Mouse (Mus musculus): Measurements from ENCODE around the gene Mtrr. TPM values are rescaled to one million over a fixed set of nuclear protein-coding genes. Genes with fewer than 3 reads are reported as not detected.

Gene Mtrr
- polyA plus RNA-seq, 1 experiment = 10.8 TPM

- TF ChIP-seq GATA1 (IDR thresholded peaks at IDR 0.05; ENCODE audit: low read length) = no peak
Measured at GRCm38 (mm10) chr13:68577945-68578344, 4.0 kb downstream of the Mtrr start.

- TF ChIP-seq GATA1 (IDR thresholded peaks at IDR 0.05; ENCODE audit: low read length) = no peak
Measured at GRCm38 (mm10) chr13:68574398-68574797, 7.6 kb downstream of the Mtrr start.

- no peak for TF ChIP-seq GATA1 (IDR thresholded peaks at IDR 0.05; ENCODE audit: low read length)
Measured at GRCm38 (mm10) chr13:68572966-68573913, 8.7 kb downstream of the Mtrr start.

GRCm38 (mm10) chr13:68572247-68572646 is 9.7 kb downstream of the Mtrr start:
- TF ChIP-seq GATA1 (IDR thresholded peaks at IDR 0.05; ENCODE audit: low read length) = no peak

GRCm38 (mm10) chr13:68569589-68570336 is 12.2 kb downstream of the Mtrr start:
- no peak for TF ChIP-seq GATA1 (IDR thresholded peaks at IDR 0.05; ENCODE audit: low read length)

- TF ChIP-seq GATA1 (IDR thresholded peaks at IDR 0.05; ENCODE audit: low read length) = no peak
Measured at GRCm38 (mm10) chr13:68568548-68568947, 13.4 kb downstream of the Mtrr start.

- no peak for TF ChIP-seq GATA1 (IDR thresholded peaks at IDR 0.05; ENCODE audit: low read length)
Measured at GRCm38 (mm10) chr13:68568110-68568509, 13.8 kb downstream of the Mtrr start.

Other genes starting within 250 kb of the Mtrr start
- 1.5 and 2.2 TPM in 2 replicates for gene Fastkd3, start 85 bp upstream of the Mtrr start, polyA plus RNA-seq (2012)
- not detected in 2 replicates for gene 1700001L19Rik, start 15.3 kb upstream of the Mtrr start, polyA plus RNA-seq (2012)